8 mouse cellular contexts compared by ENCODE assay signal in genomic region chr3:76074060-76074707, GRCm38 (mm10). TPM values are rescaled to one million over a fixed set of nuclear protein-coding genes. Genes with fewer than 3 reads are reported as not detected.
A peak's percentile ranks its signal among the peaks of the same experiment; 100 is the strongest.
DNase-seq lines count a peak whose midpoint lies in the region; ATAC-seq and TF ChIP-seq lines count a peak whose summit lies in the region.

TSS of gene Fstl5 (plus strand) at chr3:76074270.

- no peaks in the 10 kb centered on the region for H3K4me1 ChIP-seq in cortical plate, adult 2 months (ENCODE audit: control insufficient read depth, insufficient read depth, low read length)
- H3K4me1 ChIP-seq in heart, embryonic 12.5 days (replicated peaks) = 0 out of 2 replicates have a peak, but pooled peaks cover 8% of the 10 kb centered on the region
- no peaks in the 10 kb centered on the region for H3K4me1 ChIP-seq in kidney, postnatal 0 days (replicated peaks; ENCODE audit: insufficient read depth, low read length)
- peaks cover 4% of the 10 kb centered on the region for H3K4me1 ChIP-seq in limb, embryonic 15.5 days
- no peaks in the 10 kb centered on the region for H3K4me1 ChIP-seq in neural tube, embryonic 14.5 days (ENCODE audit: control insufficient read depth, insufficient read depth, low read length)

- peak; percentile 11 for DNase-seq in urinary bladder, postnatal 10 days (ENCODE audit: low spot score)
- DNase-seq in urinary bladder, adult 2 months (ENCODE audit: low spot score) = no peak
- peak; percentile 79 for DNase-seq in kidney, postnatal 0 days (ENCODE audit: low spot score)
- peak; percentile 2 for DNase-seq in thymus, postnatal 0 days (ENCODE audit: low spot score)

- H3K36me3 ChIP-seq in heart, embryonic 12.5 days = no peaks in the 10 kb centered on the region
- no peaks in the 10 kb centered on the region for H3K36me3 ChIP-seq in kidney, postnatal 0 days (ENCODE audit: insufficient read depth, low read length)
- H3K36me3 ChIP-seq in limb, embryonic 15.5 days = no peaks in the 10 kb centered on the region
- H3K36me3 ChIP-seq in neural tube, embryonic 14.5 days (ENCODE audit: control insufficient read depth, insufficient read depth, low read length) = no peaks in the 10 kb centered on the region

- peak within 1 kb of the TSS; percentile 72 for H3K4me2 ChIP-seq in heart, embryonic 12.5 days
- peak within 1 kb of the TSS; percentile 58 for H3K4me2 ChIP-seq in kidney, postnatal 0 days (ENCODE audit: low read length)
- H3K4me2 ChIP-seq in limb, embryonic 15.5 days = peak within 1 kb of the TSS; percentile 56
- peak within 1 kb of the TSS; percentile 51 for H3K4me2 ChIP-seq in neural tube, embryonic 14.5 days (ENCODE audit: low read depth, low read length)

- WGBS in heart, embryonic 12.5 days = under 1% methylated on average over 28 of the region's 28 CpGs
- WGBS in kidney, postnatal 0 days = 1% methylated on average over 28 of the region's 28 CpGs
- under 1% methylated on average over 28 of the region's 28 CpGs for WGBS in limb, embryonic 15.5 days
- under 1% methylated on average over 28 of the region's 28 CpGs for WGBS in neural tube, embryonic 14.5 days

- no peaks in the 10 kb centered on the region for H3K9me3 ChIP-seq in heart, embryonic 12.5 days (replicated peaks)
- no peaks in the 10 kb centered on the region for H3K9me3 ChIP-seq in kidney, postnatal 0 days (replicated peaks; ENCODE audit: low read length)
- no peaks in the 10 kb centered on the region for H3K9me3 ChIP-seq in limb, embryonic 15.5 days
- no peaks in the 10 kb centered on the region for H3K9me3 ChIP-seq in neural tube, embryonic 14.5 days (ENCODE audit: control insufficient read depth, low read length)

- H3K4me3 ChIP-seq in cortical plate, adult 2 months (ENCODE audit: insufficient read depth, low read length) = peak within 1 kb of the TSS; percentile 51
- peak within 1 kb of the TSS; percentile 47 for H3K4me3 ChIP-seq in heart, embryonic 12.5 days
- H3K4me3 ChIP-seq in kidney, postnatal 0 days (replicated peaks; ENCODE audit: low read depth, low read length) = peak within 1 kb of the TSS; percentile 21; the same call in 1 of the 2 replicates
- H3K4me3 ChIP-seq in limb, embryonic 15.5 days = peak within 1 kb of the TSS; percentile 35
- H3K4me3 ChIP-seq in neural tube, embryonic 14.5 days (ENCODE audit: low read depth, low read length) = peak within 1 kb of the TSS; percentile 47

- no peaks in the 10 kb centered on the region for H3K27me3 ChIP-seq in heart, embryonic 12.5 days (replicated peaks)
- no peaks in the 10 kb centered on the region for H3K27me3 ChIP-seq in kidney, postnatal 0 days (ENCODE audit: insufficient read depth, low read length)
- H3K27me3 ChIP-seq in limb, embryonic 15.5 days = no peaks in the 10 kb centered on the region
- no peaks in the 10 kb centered on the region for H3K27me3 ChIP-seq in neural tube, embryonic 14.5 days (ENCODE audit: control insufficient read depth, insufficient read depth, low read length)

- peak; percentile 66 for ATAC-seq in heart, embryonic 12.5 days (ENCODE audit: insufficient number of reproducible peaks, low FRiP score)
- ATAC-seq in kidney, postnatal 0 days (replicated peaks; ENCODE audit: low FRiP score, low read depth) = peak; percentile 93
- ATAC-seq in limb, embryonic 15.5 days (ENCODE audit: insufficient number of reproducible peaks, low FRiP score, low TSS enrichment, low read depth) = peak; percentile 44; the same call in 1 of the 2 replicates
- ATAC-seq in neural tube, embryonic 14.5 days (ENCODE audit: low read depth) = peak; percentile 93

- no peak for TF ChIP-seq CTCF in cortical plate, adult 2 months (IDR thresholded peaks at IDR 0.05; ENCODE audit: extremely low read depth, insufficient read depth, low read length)
- no peak for TF ChIP-seq CTCF in kidney, postnatal 0 days (IDR thresholded peaks at IDR 0.05; ENCODE audit: low read depth)

- H3K27ac ChIP-seq in cortical plate, adult 2 months (ENCODE audit: insufficient read depth, low read length) = no peak within 1 kb of the TSS
- H3K27ac ChIP-seq in heart, embryonic 12.5 days (ENCODE audit: poor library complexity, severe bottlenecking) = no peak within 1 kb of the TSS
- no peak within 1 kb of the TSS for H3K27ac ChIP-seq in kidney, postnatal 0 days
- no peak within 1 kb of the TSS for H3K27ac ChIP-seq in limb, embryonic 15.5 days
- peak within 1 kb of the TSS; percentile 41 for H3K27ac ChIP-seq in neural tube, embryonic 14.5 days (ENCODE audit: low read depth, low read length)

- no peak within 1 kb of the TSS for H3K9ac ChIP-seq in heart, embryonic 12.5 days
- H3K9ac ChIP-seq in kidney, postnatal 0 days (ENCODE audit: low read depth, low read length) = no peak within 1 kb of the TSS
- no peak within 1 kb of the TSS for H3K9ac ChIP-seq in limb, embryonic 15.5 days
- peak within 1 kb of the TSS; percentile 34 for H3K9ac ChIP-seq in neural tube, embryonic 14.5 days (replicated peaks; ENCODE audit: low read depth, low read length)

- TF ChIP-seq POLR2A in cortical plate, adult 2 months (IDR thresholded peaks at IDR 0.05; ENCODE audit: extremely low read depth, insufficient read depth, low read length) = peak; percentile 37; the same call in 1 of the 2 replicates

RNA-seq across cellular contexts. Expression of gene Fstl5, which starts in this region (rescaled TPM):
- polyA plus RNA-seq in urinary bladder, adult 2 months (2012; rRNA removed) = 0.03 and 0.04 TPM in 2 replicates
- polyA plus RNA-seq in cortical plate, adult 2 months (2012; rRNA removed) = 5.1 and 6.0 TPM in 2 replicates
- 0.05 TPM in 1 of 2 replicates, not detected in the other for polyA plus RNA-seq in heart, embryonic 12.5 days (2016; fragmentation: Nextera tagmentation; extraction: Ambion mirVana)
- polyA plus RNA-seq in kidney, postnatal 0 days (2015; fragmentation: Nextera tagmentation; extraction: Ambion mirVana) = not detected in 2 replicates
- polyA plus RNA-seq in limb, embryonic 15.5 days (2015; fragmentation: Nextera tagmentation; extraction: Ambion mirVana) = 0.38 and 0.41 TPM in 2 replicates
- polyA plus RNA-seq in neural tube, embryonic 14.5 days (2014; fragmentation: Nextera tagmentation; extraction: Ambion mirVana) = 93.8 and 98.6 TPM in 2 replicates
- 0.09 and 0.12 TPM in 2 replicates for polyA plus RNA-seq in thymus, postnatal 0 days (2015; fragmentation: Nextera tagmentation; extraction: Ambion mirVana)

Comparison
In these comparisons a context has a peak if more than half of its experiments do, and no peak if none do; other contexts are left out.
1. RNA of gene Fstl5 (polyA plus RNA-seq): 93.8 to 98.6 TPM in neural tube, embryonic 14.5 days; 5.1 to 6.0 TPM in cortical plate, adult 2 months, 0.38 to 0.41 TPM in limb, embryonic 15.5 days, 0.09 to 0.12 TPM in thymus, postnatal 0 days, not detected in kidney, postnatal 0 days, 0.05 TPM in heart, embryonic 12.5 days and 0.03 to 0.04 TPM in urinary bladder, adult 2 months; every median in the first group is over 10 times any median in the second.
2. Peak in ATAC-seq, H3K4me3 ChIP-seq and H3K4me2 ChIP-seq in heart, embryonic 12.5 days; RNA of the gene not detected or under 1 TPM.
3. Peak in DNase-seq, ATAC-seq, H3K4me3 ChIP-seq and H3K4me2 ChIP-seq in kidney, postnatal 0 days; RNA of the gene not detected or under 1 TPM.
4. Peak in ATAC-seq, H3K4me3 ChIP-seq and H3K4me2 ChIP-seq in limb, embryonic 15.5 days; RNA of the gene not detected or under 1 TPM.
5. Peak in DNase-seq in thymus, postnatal 0 days; RNA of the gene not detected or under 1 TPM.
6. Peak in every context shown above with its lines, with median percentiles within 50 percentile points of each other: H3K4me3 ChIP-seq, ATAC-seq and H3K4me2 ChIP-seq.